Mouse (Mus musculus) gastrocnemius, postnatal 4 days (tissue): ENCODE data around the gene Mex3a. TPM values are rescaled to one million over a fixed set of nuclear protein-coding genes. Genes with fewer than 3 reads are reported as not detected.

Experiments
- DNase-seq, 2 experiments: peaks; one replicate each; pipeline ENCODE4 v3.0.0; 2021 to 2022; ENCODE audit warnings: low spot score in 2 of 2, mixed read lengths in 2 of 2
- long read RNA-seq, 2 experiments: library from polyadenylated mRNA; stranded (forward); transcript quantifications; one replicate each; pipeline ENCODE4 v2.0.0; 2021
- total RNA-seq, 2 experiments: library from RNA; stranded (reverse); gene quantifications; 2 replicates each; pipeline ENCODE4 v1.2.3; 2021

The Mex3a gene
- 10 to 100 TPM; 12.9 to 13.1 TPM for total RNA-seq
- long read RNA-seq, experiment 1, partial matches to known transcripts, result 0 of 5 reads
- long read RNA-seq, experiment 1, other reads (novel, unspliced or antisense), result 5 of 5 reads
- long read RNA-seq, experiment 2, full-length matches to known transcripts, result 1 of 5 reads
- long read RNA-seq, experiment 2, partial matches to known transcripts, result 0 of 5 reads
- long read RNA-seq, experiment 2, other reads (novel, unspliced or antisense), result 4 of 5 reads

GRCm38 (mm10) chr3:88532299-88532674 is at the start of gene Mex3a:
Mex3a (plus strand) TSS chr3:88532395.
- DNase-seq, result no peak

GRCm38 (mm10) chr3:88483141-88483540 is 49.1 kb upstream of the Mex3a start:
- no peak for DNase-seq

GRCm38 (mm10) chr3:88483621-88484020 is 48.6 kb upstream of the Mex3a start:
- peak; percentile 67 to 78 for DNase-seq

DNA sequence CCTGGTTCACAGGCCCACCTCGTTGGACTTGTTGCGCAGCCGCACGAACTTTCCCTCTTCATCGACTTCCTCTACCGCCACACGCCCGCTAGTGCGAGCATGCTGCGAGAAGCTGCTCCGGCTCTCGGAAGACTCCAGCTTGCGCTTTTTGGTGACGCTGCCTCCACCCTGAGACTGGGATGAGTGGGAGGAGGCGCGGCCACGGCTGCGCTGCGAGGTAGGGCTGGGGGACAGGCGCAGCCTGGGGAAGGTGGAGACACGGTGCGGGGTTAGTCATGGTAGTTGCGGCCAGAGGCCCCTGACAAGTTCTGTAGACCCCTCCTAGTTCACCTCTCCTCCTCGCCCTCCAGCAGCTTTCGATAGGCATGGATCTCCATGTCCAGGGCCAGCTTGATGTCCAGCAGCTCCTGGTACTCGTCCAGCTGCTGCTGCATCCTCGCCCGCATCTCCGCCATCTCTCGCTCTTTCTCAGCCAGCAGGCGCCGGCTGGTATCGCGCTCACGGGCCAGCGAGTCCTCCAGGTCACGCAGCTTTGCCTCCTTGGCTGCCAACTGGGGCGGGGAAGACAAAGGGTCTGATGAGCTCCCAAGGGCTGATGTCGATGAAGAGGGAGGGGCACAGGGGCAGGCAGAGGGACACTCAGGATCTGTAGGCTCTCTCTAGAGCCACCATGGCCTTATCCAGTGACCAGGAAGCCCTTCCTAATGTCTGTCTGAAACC is 47.4 kb upstream of the Mex3a start:
- no peak for DNase-seq

DNA sequence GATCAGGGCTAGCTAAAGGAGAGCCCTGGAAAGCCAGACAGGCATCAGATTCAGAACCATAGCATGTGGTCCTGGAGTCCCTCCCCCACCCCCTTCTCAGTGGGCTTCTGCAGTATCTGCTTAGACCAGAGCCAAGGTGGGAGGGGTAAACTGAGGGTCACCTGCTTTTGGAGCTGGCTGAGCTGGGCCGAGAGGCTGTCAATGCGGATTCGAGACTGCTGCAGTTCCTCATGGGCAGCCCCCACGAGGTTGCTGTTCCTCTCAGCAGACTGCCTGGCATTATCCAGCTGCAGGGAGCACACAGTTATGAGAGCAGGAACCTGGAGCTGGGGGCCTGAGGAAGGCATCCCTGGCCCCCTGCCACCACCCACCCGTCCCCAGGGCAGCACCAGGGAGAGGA is 46.2 kb upstream of the Mex3a start:
- no peak for DNase-seq

DNA sequence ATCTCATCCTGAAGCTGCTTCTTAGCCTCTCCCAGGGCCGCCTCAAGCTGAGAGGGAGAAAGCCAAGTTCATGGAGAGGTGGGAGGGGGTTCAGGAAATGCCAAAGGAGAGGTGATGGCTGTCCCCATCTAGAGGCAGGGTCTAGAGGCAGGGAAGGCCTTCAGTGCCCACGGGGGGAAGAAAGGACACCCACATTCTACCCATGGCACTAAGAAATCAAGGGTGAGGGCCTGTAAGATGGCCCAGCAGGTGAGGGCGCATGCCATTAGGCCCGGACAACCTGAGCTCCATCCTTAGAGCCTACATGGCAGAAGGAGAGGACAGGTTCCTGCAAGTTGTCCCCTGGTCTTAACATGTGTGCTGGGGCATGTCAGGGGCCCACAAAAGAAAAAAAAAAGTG is 45.3 kb upstream of the Mex3a start:
- DNase-seq, result no peak

- DNase-seq, result no peak
Observed at GRCm38 (mm10) chr3:88487396-88487795, 44.8 kb upstream of the Mex3a start.

DNA sequence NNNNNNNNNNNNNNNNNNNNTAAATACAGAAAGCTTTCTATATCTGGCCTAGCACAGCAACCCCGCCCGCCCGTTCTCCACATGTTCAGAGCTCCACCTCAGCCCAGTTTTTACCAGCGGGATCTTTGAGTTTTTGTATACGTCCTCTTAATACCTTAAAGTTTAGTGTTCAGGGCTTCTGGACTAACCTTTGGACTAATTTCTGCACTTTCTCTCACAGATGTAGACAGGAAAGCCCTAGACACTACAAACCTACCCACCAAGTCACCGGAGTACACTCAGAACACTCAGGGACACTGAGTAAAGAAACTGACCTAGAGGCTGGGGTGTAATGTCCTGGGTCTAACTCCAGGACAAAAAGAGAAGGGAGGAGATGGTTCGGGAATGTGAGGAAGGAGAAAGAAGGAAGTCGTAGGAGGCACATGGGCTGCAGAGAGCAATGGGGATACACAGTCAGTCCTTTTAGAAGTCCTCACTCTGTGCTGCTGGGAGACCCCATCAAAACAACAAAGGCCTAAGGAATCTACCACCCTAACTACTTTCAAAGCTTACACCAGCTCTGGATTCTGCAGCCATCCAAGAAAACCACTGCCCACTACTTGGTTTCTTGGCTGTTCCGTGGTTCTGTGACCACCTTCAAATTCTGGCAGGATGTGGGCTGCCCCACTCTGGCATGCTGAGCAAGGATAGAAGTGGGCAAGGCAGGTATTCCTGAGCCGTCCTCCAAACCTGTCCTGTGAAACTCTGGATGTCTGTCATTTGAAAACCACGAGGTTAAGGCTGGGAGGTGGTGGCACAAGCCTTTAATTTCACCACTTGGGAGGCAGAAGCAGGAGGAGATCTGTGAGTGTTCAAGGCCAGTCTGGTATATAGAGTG is 38.3 kb upstream of the Mex3a start:
- no peak for DNase-seq

DNA sequence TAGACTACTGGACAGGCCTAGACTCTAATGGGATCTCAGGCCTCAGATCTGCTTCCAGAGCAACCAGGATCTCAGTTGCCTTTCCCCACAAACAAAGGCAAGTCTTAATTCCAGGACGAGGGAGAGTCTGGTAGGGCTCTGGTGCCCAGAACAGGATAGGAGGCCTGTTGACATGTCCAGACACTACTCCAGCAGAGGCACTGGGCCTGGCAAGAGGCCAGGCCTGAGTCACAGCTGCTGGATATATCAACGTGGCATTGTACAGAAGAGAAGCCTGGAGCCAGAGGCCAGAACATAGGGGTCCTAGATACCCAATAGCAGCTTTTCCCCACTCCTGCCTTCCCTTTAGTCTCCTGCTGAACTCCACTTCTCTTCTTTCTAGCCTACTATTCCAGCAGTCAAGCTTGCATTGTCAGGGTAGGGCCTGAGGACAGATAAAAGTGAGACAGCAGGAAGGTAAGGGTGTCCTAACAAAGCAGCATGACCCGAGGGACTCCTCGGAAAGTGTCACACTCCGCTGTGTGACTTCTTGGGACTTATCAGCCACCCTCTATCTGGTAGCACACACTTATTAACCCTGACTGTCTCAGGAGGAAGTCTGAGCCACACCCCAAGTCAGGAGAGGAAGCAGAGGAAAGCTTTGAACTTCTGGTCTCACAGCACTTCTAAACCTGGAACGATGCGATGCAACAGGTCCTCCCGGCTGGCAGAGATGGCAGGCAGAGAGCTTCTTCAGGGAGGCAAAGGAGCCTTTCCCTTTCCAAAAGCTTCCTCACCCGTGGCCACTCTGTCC is 37.2 kb upstream of the Mex3a start:
- DNase-seq, result peak in 1 of 2 experiments; percentile 64

DNA sequence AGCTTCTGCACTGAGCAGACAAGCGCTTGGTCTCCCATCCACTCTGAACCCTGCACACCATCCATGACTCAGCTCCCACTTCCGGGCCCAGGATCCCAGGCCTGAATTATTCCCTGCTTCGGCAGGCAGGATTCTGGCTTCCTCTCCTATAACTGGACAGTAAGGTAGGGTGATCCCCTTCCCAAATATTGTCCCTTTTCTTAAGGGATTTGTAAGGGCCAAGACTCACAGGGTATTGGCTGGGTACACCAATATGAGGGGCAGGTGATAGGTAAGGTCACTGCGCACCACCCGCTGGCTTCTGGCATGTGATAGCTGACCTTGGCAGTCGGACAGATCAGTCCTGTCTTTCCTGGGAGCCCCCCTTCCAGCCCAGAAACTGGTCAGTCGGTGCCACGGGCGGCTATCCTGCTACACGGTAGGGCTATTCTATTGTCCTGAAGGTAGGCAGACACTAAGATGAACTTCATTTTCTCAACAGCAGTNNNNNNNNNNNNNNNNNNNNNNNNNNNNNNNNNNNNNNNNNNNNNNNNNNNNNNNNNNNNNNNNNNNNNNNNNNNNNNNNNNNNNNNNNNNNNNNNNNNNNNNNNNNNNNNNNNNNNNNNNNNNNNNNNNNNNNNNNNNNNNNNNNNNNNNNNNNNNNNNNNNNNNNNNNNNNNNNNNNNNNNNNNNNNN is 36.3 kb upstream of the Mex3a start:
- DNase-seq, result no peak

GRCm38 (mm10) chr3:88499580-88499979 is 32.6 kb upstream of the Mex3a start:
- no peak for DNase-seq

DNA sequence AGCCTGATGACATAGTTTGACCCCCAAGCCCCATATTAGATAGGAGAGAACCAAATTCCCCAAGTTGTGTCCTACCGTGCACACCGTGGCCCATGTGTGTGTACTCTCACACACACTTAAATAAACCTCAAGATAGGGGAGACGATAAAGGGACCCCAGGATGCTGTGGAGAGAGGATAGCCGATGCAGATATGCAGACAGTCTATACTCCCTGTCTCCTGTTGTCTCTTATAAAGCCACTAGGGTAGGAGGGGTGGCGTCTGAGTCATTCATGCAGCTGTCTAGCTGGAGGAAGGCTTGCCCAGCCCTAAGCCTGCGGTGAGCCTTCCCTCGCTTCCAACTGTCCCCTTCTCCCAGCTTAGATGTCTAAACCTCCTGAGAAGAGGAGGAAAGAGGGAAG is 32.1 kb upstream of the Mex3a start:
- no peak for DNase-seq

DNA sequence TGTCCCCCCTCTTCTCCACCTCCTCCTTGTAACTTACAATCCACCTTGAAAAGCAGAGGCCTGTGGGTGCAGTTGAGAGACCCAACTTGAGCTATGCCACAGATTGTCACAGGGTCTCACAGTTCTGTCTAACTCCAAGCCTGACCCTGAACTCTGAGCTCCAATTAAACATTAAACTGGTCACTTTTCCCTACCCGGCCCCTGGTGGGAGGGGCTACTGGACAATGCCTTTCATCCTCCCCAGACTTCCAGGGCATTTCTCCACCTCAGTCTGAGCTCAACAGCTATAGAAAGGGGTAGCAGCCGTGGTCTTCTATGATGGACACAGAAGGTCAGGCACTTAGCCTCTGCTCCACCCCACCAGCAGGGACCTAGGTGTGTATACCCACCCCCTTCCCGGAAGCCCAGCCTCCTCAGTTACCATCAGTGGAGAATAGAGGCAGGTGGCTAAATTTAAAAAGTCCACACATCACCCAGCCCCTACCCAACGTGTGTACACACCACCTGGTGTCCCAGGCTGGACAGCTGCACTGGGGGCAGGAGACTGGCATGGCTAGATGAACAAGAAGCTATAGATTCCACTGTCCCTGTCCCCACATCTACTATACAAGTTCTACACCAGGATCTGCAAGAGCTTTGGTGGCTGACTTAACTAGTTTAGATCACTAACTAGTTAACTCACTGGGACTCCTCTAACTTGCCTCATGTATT is 31.4 kb upstream of the Mex3a start:
- DNase-seq, result no peak

DNA sequence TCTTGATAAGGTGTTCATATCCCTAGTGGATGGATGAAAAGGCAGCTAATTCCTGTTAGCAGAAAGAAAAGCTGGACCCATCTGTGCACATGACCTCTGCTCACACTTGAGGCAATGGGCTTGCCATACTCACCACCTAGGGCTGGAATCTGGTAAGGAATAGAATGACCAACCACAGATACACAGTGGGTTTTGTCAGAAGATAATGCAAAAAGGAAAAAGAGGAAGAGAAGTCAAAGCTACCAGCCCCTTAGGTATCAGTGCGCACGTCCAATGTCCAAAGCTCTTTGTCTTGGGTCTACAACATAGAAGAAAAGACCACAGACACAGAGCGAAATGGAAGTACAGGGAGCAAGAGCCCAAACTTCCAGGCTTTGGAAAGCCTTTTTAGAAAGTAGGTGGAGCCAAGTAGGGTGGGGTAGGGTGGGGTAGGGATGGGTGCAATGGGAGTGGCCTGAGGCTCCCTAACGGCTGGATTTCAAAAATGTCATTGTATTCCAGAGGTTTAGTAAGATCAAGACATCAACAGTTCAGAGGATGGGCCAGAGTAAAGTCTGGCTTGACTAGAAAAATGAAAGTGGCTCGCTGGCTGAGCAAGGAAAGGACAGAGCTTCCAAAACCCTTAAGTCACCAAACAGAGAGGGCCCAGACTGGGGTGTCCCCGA is 30.7 kb upstream of the Mex3a start:
- DNase-seq, result no peak

DNA sequence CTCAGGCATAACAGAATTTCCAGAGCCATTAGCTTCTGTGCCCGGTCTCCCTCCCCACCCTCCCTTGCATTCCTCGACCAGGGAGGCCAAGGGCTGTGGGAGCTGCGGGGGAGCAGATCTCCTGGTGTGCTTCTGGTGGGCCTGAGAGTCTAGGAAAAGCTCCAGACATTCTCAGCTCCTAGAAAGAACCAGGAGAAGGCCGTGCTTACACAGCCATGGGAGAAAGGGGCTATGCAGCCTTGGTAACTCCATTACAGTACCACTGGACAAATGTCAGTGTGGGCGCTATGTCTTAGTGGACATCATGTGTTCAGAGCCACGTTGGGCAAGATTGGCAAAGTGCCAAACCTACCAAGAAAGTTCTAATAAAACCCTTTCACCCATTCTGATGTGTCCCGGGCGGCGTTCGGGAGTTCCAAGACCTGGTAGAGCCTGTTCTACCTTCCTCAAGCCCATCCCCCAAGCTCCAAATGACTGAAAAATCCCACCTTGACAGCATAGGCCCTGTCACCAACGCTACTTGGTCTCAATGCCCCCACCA is 30.1 kb upstream of the Mex3a start:
- no peak for DNase-seq

GRCm38 (mm10) chr3:88502641-88503504 is 29.3 kb upstream of the Mex3a start:
- DNase-seq, result peak; percentile 89 to 94

DNA sequence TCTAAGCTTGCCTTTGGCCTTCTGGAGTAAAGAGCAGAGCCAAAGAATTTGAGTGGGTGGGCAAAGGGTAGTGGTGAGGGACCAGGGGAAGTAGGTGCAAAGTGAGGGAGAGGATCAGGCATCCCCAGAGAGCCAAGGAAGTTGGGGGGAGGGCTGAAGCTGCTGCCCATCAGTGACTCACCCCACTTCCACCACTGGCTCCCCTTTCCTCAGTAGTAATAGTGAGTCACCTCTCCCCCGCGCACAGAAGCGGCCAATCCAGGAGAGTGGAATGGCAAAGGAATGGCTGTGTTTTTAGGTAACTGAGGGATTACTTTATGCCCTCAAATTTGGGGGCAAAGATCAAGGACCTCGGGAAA is 28.7 kb upstream of the Mex3a start:
- DNase-seq, result no peak
